Mouse (Mus musculus): ENCODE measurements around the gene Cmss1.

DNA sequence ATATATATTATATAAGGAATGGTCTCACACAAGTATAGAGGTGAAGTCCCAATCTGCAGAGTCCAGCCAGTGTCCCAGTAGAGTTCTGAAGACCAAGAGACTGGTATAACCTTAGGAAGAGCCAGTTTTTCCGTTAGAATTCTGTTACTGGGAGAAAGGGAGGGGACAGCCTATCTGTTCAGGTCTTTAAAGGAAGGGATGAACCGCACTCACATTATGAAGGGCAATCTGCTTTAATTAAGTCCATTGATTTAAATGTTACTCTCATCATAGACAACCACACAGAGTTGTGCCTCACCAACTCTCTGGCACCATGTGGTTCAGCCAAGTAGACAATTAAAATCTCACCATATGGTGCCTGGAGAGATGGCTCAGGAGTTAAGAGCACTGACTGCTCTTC, 313.9 kb downstream of the Cmss1 start, which contains the start of gene Tmem30c:
- no peak for TF ChIP-seq FLI1 (IDR thresholded peaks at IDR 0.05; ENCODE audit: low read length)
- no peak for TF ChIP-seq GATA1 (IDR thresholded peaks at IDR 0.05; ENCODE audit: borderline replicate concordance, low read length)

Data from megakaryocyte, embryonic 14.5 days (primary cell).